Mouse (Mus musculus) MEL (cell line): ENCODE data around the gene Rad51b. TPM values are rescaled to one million over a fixed set of nuclear protein-coding genes. Genes with fewer than 3 reads are reported as not detected.
A peak's percentile ranks its signal among the peaks of the same experiment; 100 is the strongest.

Experiments used
- DNase-seq: peaks from one replicate; pipeline ENCODE4 v3.0.0; 2011; ENCODE audit warnings: low read depth, low spot score
- H3K27ac ChIP-seq: 2 replicates; pipeline ENCODE4 v1.5.1; 2012; ENCODE audit warnings: low read depth, mild to moderate bottlenecking, control low read depth, low read length, moderate library complexity; ENCODE audit not compliant: control insufficient read depth
- H3K27me3 ChIP-seq, 2 experiments: fragments of 150-350 bp in 1 of 2; sonication (generic) in 1 of 2; 2 replicates each; pipeline ENCODE4 v1.6.1; 2012; ENCODE audit warnings: low read length in 2 of 2, mild to moderate bottlenecking in 2 of 2, improper control_type of control experiment in 1 of 2, moderate library complexity in 1 of 2; ENCODE audit not compliant: insufficient read depth in 2 of 2, control insufficient read depth in 1 of 2
- H3K36me3 ChIP-seq, 2 experiments: 2 replicates each; pipeline ENCODE4 v1.6.1; 2012 to 2014; ENCODE audit warnings: low read length in 2 of 2, improper control_type of control experiment in 1 of 2, inconsistent platforms in 1 of 2, mild to moderate bottlenecking in 1 of 2; ENCODE audit not compliant: insufficient read depth in 2 of 2, control insufficient read depth in 1 of 2
- H3K4me1 ChIP-seq, 2 experiments: fragments of 150-350 bp in 1 of 2; sonication (generic) in 1 of 2; 2 replicates each; pipeline ENCODE4 v1.6.1; 2012; ENCODE audit warnings: low read length in 2 of 2, improper control_type of control experiment in 1 of 2, mild to moderate bottlenecking in 1 of 2; ENCODE audit not compliant: insufficient read depth in 2 of 2, control insufficient read depth in 1 of 2
- H3K4me3 ChIP-seq, 2 experiments: fragments of 150-350 bp in 1 of 2; sonication (generic) in 1 of 2; 2 replicates each; pipeline ENCODE4 v1.5.1; 2012; ENCODE audit warnings: low read depth in 2 of 2, low read length in 2 of 2, mild to moderate bottlenecking in 2 of 2, moderate library complexity in 2 of 2, control low read depth in 1 of 2, improper control_type of control experiment in 1 of 2; ENCODE audit not compliant: control insufficient read depth in 1 of 2, insufficient read depth in 1 of 2
- H3K79me2 ChIP-seq: 2 replicates; pipeline ENCODE4 v1.6.1; 2012; ENCODE audit warnings: mild to moderate bottlenecking, low read length, moderate library complexity; ENCODE audit not compliant: control insufficient read depth, poor library complexity, insufficient read depth
- H3K9ac ChIP-seq: 2 replicates; pipeline ENCODE4 v1.6.1; 2012; ENCODE audit warnings: low read depth, mild to moderate bottlenecking, control low read depth, low read length, moderate library complexity; ENCODE audit not compliant: control insufficient read depth, poor library complexity, severe bottlenecking
- H3K9me3 ChIP-seq: fragments of 150-350 bp; sonication (generic); replicated peaks from 2 replicates; pipeline ENCODE4 v1.6.1; 2012; ENCODE audit warnings: mild to moderate bottlenecking, low read length, improper control_type of control experiment, moderate library complexity; ENCODE audit not compliant: insufficient read depth
- BHLHE40 ChIP-seq: IDR thresholded peaks from 2 replicates; pipeline ENCODE4 v1.6.1; 2012; ENCODE audit warnings: low read depth, mild to moderate bottlenecking, inconsistent platforms, low read length, improper control_type of control experiment, borderline replicate concordance
- E2F4 ChIP-seq: IDR thresholded peaks from 2 replicates; pipeline ENCODE4 v1.6.1; 2011; ENCODE audit warnings: low read depth, low read length, improper control_type of control experiment, borderline replicate concordance
- ELF1 ChIP-seq: IDR thresholded peaks from 2 replicates; pipeline ENCODE4 v1.6.1; 2014; ENCODE audit warnings: low read depth, mild to moderate bottlenecking, inconsistent platforms, low read length, improper control_type of control experiment, moderate library complexity
- ETS1 ChIP-seq: IDR thresholded peaks from 2 replicates; pipeline ENCODE4 v1.6.1; 2012; ENCODE audit warnings: low read depth, mild to moderate bottlenecking, inconsistent platforms, low read length, improper control_type of control experiment, moderate library complexity
- GABPA ChIP-seq: IDR thresholded peaks from 2 replicates; pipeline ENCODE4 v1.6.1; 2012; ENCODE audit warnings: low read depth, mild to moderate bottlenecking, inconsistent platforms, low read length, improper control_type of control experiment, moderate library complexity
- HCFC1 ChIP-seq: IDR thresholded peaks from 2 replicates; pipeline ENCODE4 v1.6.1; 2012; ENCODE audit warnings: low read depth, mild to moderate bottlenecking, inconsistent platforms, low read length, improper control_type of control experiment, moderate library complexity
- JUND ChIP-seq: IDR thresholded peaks from 2 replicates; pipeline ENCODE4 v1.6.1; 2011; ENCODE audit warnings: low read depth, mild to moderate bottlenecking, improper control_type of control experiment, low read length
- MAFK ChIP-seq: IDR thresholded peaks from 2 replicates; pipeline ENCODE4 v1.6.1; 2011; ENCODE audit warnings: low read depth, mild to moderate bottlenecking, low read length, improper control_type of control experiment, borderline replicate concordance
- MAX ChIP-seq: IDR thresholded peaks from 2 replicates; pipeline ENCODE4 v1.6.1; 2011; ENCODE audit warnings: low read length, improper control_type of control experiment
- MAZ ChIP-seq: IDR thresholded peaks from 2 replicates; pipeline ENCODE4 v1.6.1; 2012; ENCODE audit warnings: low read depth, mild to moderate bottlenecking, inconsistent platforms, low read length, improper control_type of control experiment
- MXI1 ChIP-seq: IDR thresholded peaks from 2 replicates; pipeline ENCODE4 v1.6.1; 2011; ENCODE audit warnings: mild to moderate bottlenecking, low read depth, low read length, improper control_type of control experiment
- NRF1 ChIP-seq: IDR thresholded peaks from 2 replicates; pipeline ENCODE4 v1.6.1; 2014; ENCODE audit warnings: low read depth, mild to moderate bottlenecking, inconsistent platforms, low read length, improper control_type of control experiment, moderate library complexity; ENCODE audit not compliant: poor library complexity, insufficient read depth, severe bottlenecking
- POLR2A ChIP-seq, 2 experiments: IDR thresholded peaks; 2 replicates each; pipeline ENCODE4 v1.6.1; 2011 to 2012; ENCODE audit warnings: low read length in 2 of 2, mild to moderate bottlenecking in 2 of 2, control low read depth in 1 of 2, improper control_type of control experiment in 1 of 2, low read depth in 1 of 2, moderate library complexity in 1 of 2; ENCODE audit not compliant: control insufficient read depth in 1 of 2, insufficient read depth in 1 of 2, poor library complexity in 1 of 2
- POLR2AphosphoS5 ChIP-seq: IDR thresholded peaks from 2 replicates; pipeline ENCODE4 v1.6.1; 2012; ENCODE audit warnings: low read depth, borderline replicate concordance, mild to moderate bottlenecking, inconsistent platforms, low read length, moderate library complexity, mixed read lengths
- RCOR1 ChIP-seq: IDR thresholded peaks from 2 replicates; pipeline ENCODE4 v1.6.1; 2012; ENCODE audit warnings: low read depth, mild to moderate bottlenecking, inconsistent platforms, low read length, improper control_type of control experiment
- TBP ChIP-seq: IDR thresholded peaks from 2 replicates; pipeline ENCODE4 v1.8.0; 2011; ENCODE audit warnings: low read depth, low read length, improper control_type of control experiment
- USF1 ChIP-seq: IDR thresholded peaks from 2 replicates; pipeline ENCODE4 v1.6.1; 2014; ENCODE audit warnings: low read depth, mild to moderate bottlenecking, inconsistent platforms, low read length, improper control_type of control experiment, moderate library complexity
- USF2 ChIP-seq, 2 experiments: IDR thresholded peaks; 2 replicates each; pipeline ENCODE4 v1.6.1; 2011 to 2012; ENCODE audit warnings: improper control_type of control experiment in 2 of 2, low read length in 2 of 2, borderline replicate concordance in 1 of 2, inconsistent platforms in 1 of 2, low read depth in 1 of 2, mild to moderate bottlenecking in 1 of 2; ENCODE audit not compliant: insufficient read depth in 1 of 2
- ZKSCAN1 ChIP-seq: IDR thresholded peaks from 2 replicates; pipeline ENCODE4 v1.6.1; 2012; ENCODE audit warnings: low read depth, mild to moderate bottlenecking, inconsistent platforms, low read length, improper control_type of control experiment, moderate library complexity
- ZNF384 ChIP-seq: IDR thresholded peaks from 2 replicates; pipeline ENCODE4 v1.6.1; 2012; ENCODE audit warnings: low read depth, mild to moderate bottlenecking, inconsistent platforms, low read length, improper control_type of control experiment
- polyA plus RNA-seq, 2 experiments: library from polyadenylated mRNA; stranded (reverse) in 1 of 2; unstranded in 1 of 2; fragments of >175 nt in 1 of 2; fragments of >200 nt in 1 of 2; gene quantifications; 2 replicates each; pipeline versions ENCODE4 v1.2.1 to v1.2.4; 2012; ENCODE audit warnings: low replicate concordance in 2 of 2, low read depth in 1 of 2; ENCODE audit not compliant: insufficient read length in 2 of 2, insufficient read depth in 1 of 2, missing spikeins in 1 of 2
- total RNA-seq: library from RNA; depleted of rRNA; stranded (reverse); fragments of 300-350 nt; gene quantifications from 2 replicates; pipeline ENCODE4 v1.2.3, GENCODE M21; 2012

The Rad51b gene
- total and polyA plus RNA-seq, 3 experiments, result 3.6 to 5.7 TPM; not detected in 1

- no peak overlapping the region for H3K4me3 ChIP-seq
- no peaks in the 10 kb centered on the region for H3K36me3 ChIP-seq
- H3K9me3 ChIP-seq, result no peaks in the 10 kb centered on the region
- no peaks in the 10 kb centered on the region; a peak in 1 of 4 replicates for H3K27me3 ChIP-seq
- no peak for DNase-seq
- H3K27ac ChIP-seq, result no peak overlapping the region
- H3K4me1 ChIP-seq, result 0 out of 4 replicates have a peak, but pooled peaks cover 0 to 3% of the 10 kb centered on the region in 2 experiments
- no peak overlapping the region for H3K9ac ChIP-seq
- no peaks in the 10 kb centered on the region for H3K79me2 ChIP-seq
- TF ChIP-seq MAFK (0 out of 2 replicates have a peak, but pooled peaks have one; percentile 19), NRF1 (no peak)
Observed at GRCm38 (mm10) chr12:79846247-79847151, 549.4 kb downstream of the Rad51b start.

DNA sequence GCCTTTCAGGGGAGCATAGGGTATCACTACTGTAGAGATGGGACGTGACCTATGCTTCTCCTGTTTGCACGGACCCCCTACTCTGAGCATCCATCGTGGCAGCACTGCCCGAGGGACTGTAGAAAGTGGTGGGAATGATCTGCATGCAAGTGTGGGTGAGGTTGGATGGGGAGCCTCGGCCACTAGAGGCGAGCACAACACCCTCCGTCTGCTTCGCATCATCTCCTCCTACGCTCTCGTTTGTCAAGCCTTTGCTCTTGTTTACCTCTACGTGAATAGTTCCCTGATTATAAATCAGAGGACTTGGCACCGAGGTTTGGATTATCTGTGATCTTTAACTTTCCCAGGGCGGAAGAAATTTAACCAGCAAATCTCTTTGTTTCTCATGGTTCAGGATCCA lies 551.5 kb downstream of the Rad51b start:
- H3K4me1 ChIP-seq, result no peaks in the 10 kb centered on the region
- no peak for DNase-seq
- no peaks in the 10 kb centered on the region for H3K36me3 ChIP-seq
- H3K79me2 ChIP-seq, result no peaks in the 10 kb centered on the region
- no peak overlapping the region for H3K4me3 ChIP-seq
- no peak overlapping the region for H3K9ac ChIP-seq
- H3K9me3 ChIP-seq, result no peaks in the 10 kb centered on the region
- no peaks in the 10 kb centered on the region; a peak in 1 of 4 replicates for H3K27me3 ChIP-seq
- TF ChIP-seq MXI1 (no peak), ETS1 (no peak), GABPA (no peak), TBP (no peak), RCOR1 (no peak), E2F4 (no peak)
- H3K27ac ChIP-seq, result no peak overlapping the region

DNA sequence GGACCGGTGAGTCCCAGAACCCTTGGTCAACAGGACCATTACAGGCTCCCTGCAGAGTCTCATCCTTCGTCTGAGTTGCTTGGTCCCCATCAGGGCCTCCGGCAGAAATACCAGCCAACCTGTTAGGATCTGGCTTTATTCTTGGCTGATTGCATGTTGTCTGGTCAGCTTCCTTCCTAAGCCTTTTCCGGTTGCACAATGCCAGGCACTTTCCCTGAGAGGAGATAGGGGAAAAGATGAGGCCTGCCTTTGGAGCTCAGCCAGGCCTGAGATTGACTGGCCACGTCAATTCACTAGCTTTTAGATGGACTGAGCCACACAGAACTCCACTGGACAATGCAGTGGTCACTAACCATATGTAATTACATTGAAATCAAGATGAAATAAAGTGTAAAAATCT lies 552.9 kb downstream of the Rad51b start:
- Histone ChIP-seq H3K9ac (no peak overlapping the region), H3K27ac (no peak overlapping the region), H3K9me3 (no peaks in the 10 kb centered on the region), H3K79me2 (no peaks in the 10 kb centered on the region), H3K4me3 (no peak overlapping the region), H3K27me3 (no peaks in the 10 kb centered on the region; a peak in 1 of 4 replicates), H3K36me3 (peaks cover 0 to 2% of the 10 kb centered on the region in 2 experiments; a peak in 2 of 4 replicates), H3K4me1 (peaks cover 7 to 10% of the 10 kb centered on the region in 2 experiments; a peak in 3 of 4 replicates)
- no peak for DNase-seq
- TF ChIP-seq MXI1 (no peak), POLR2AphosphoS5 (no peak), HCFC1 (no peak), JUND (no peak), POLR2A (IDR thresholded peaks at IDR 0.05; ENCODE audit: control insufficient read depth in 1 of 2, insufficient read depth in 1 of 2, low read depth in 1 of 2, low read length in 2 of 2, poor library complexity in 1 of 2) (no peak), GABPA (no peak), ZKSCAN1 (no peak), ZNF384 (no peak), USF1 (no peak), ELF1 (no peak), USF2 (IDR thresholded peaks at IDR 0.05; ENCODE audit: borderline replicate concordance in 1 of 2, insufficient read depth in 1 of 2, low read depth in 1 of 2, low read length in 2 of 2) (no peak), BHLHE40 (no peak), MAZ (no peak), MAX (no peak)
